Mouse (Mus musculus): ENCODE data around the gene Olfr1014.

Olfr1014 gene

DNA sequence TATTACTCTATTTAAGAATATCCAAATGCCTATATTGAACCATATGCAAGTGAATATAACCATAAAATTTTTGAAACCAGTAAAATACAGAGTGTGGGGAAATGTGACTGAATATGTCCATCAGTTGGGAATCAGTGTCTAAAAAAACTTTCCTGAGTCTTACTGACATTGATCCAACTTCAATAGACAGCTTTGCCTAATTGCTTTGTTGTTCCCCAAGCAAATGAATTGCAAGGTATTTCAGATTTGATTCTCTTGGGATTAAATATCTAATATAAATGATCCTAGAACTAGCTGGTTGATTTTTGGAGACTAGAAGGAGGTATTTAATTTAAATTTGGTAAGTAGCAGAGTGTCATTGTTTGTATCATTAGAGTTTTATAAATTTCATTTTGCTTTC lies at the start of gene Olfr1014:
Gene Olfr1014, plus strand, starts transcription at position 301 of the 400 bp plus-strand sequence.
- no peak for DNase-seq (ENCODE audit: low spot score)

- no peak for DNase-seq (ENCODE audit: low spot score)
Measured at GRCm38 (mm10) chr2:85725793-85726192, 46.7 kb upstream of the Olfr1014 start.

DNA sequence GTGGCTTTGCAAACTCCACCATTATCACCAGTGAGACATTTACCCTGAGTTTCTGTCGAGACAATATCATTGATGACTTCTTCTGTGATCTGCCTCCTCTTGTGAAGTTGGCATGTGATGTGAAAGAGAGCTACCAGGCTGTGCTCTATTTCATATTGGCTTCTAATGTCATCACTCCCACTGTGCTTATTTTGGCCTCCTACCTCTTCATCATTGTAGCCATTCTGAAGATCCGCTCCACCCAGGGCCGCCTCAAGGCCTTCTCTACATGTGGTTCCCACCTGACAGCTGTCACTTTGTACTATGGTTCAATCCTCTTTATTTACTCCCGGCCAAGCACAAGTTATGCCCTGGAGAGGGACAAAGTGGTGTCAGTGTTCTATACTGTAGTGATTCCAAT lies 18.7 kb upstream of the Olfr1014 start:
- no peak for DNase-seq (ENCODE audit: low spot score)

- DNase-seq (ENCODE audit: low spot score) = no peak
Measured at GRCm38 (mm10) chr2:85762666-85763065, 9.8 kb upstream of the Olfr1014 start, which contains the start of gene Olfr1012. Olfr1012 (minus strand) TSS chr2:85762766.

DNA sequence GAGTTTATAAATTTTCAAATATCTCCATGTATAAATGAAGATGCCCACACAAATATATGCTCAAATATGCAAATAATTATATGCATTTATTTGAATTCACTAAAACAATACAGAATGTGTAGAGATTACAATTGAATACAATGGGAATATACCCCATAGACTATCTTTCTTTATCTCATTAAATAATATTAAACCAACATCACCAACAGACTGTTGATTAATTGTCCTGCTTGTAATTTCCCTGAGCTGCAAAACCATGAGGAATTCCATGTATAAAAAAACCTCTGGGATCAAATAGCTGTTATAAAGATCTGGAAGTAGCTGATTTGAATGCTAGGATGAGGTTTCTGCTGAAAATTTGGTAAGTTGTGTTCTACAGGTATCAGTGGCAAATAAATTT lies 5.7 kb upstream of the Olfr1014 start, which contains the start of gene Olfr1013:
Gene Olfr1013, plus strand, starts transcription at position 301 of the 400 bp plus-strand sequence.
- DNase-seq (ENCODE audit: low spot score) = no peak

DNA sequence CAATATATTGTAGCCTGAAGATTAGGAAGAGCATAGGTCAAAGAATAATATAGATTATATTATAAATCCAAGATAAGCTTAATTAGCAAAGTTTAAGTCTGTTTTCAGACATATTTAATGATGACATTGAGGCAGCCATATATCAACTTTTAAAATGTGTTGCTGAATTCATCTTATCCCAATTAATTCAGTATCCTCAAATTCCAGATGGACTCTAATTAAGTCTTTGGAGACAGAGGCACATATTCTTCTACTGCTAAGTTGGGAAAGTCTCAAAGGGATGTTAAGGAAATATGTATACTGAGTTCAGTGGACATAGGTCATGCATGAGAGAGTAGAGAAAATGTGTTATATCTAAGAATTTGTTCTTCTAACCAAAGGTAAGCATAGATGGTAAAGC lies 9.2 kb downstream of the Olfr1014 start, which contains the start of gene Olfr1015:
Gene Olfr1015, plus strand, starts transcription at position 301 of the 400 bp plus-strand sequence.
- no peak for DNase-seq (ENCODE audit: low spot score)

- DNase-seq (ENCODE audit: low spot score) = no peak
Measured at GRCm38 (mm10) chr2:85792331-85792730, 19.8 kb downstream of the Olfr1014 start.

GRCm38 (mm10) chr2:85802444-85802843 lies 29.9 kb downstream of the Olfr1014 start, which contains the start of gene Olfr1016:
Olfr1016 (minus strand) TSS chr2:85802544.
- no peak for DNase-seq (ENCODE audit: low spot score)

- no peak for DNase-seq (ENCODE audit: low spot score)
Measured at GRCm38 (mm10) chr2:85804501-85804900, 32.0 kb downstream of the Olfr1014 start.

DNA sequence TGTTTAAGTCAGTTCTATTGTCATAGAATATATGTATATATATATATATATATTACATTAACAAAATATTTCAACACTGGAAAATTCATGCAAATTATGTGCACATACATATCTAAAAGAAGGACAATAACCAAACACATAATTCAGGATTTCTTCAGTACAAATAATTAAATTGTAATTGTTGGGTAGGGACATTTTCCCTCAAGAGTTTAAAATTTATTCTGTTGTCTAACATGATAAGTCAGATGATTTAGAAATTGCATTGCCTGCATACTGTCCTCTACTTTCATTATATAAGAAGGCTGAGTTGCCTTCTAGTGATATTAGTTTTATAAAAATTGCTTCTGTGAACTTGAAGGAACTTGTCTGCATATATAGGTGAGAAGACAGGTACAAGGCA lies 45.7 kb downstream of the Olfr1014 start, which contains the start of gene Olfr1018:
Gene Olfr1018, plus strand, starts transcription at position 301 of the 400 bp plus-strand sequence.
- no peak for DNase-seq (ENCODE audit: low spot score)

Measured in urinary bladder, postnatal 14 days (tissue).